Mouse (Mus musculus): ENCODE results near the gene Wnt5a. TPM values are rescaled to one million over a fixed set of nuclear protein-coding genes. Genes with fewer than 3 reads are reported as not detected.
A peak's percentile ranks its signal among the peaks of the same experiment; 100 is the strongest.

The Wnt5a gene
- polyA plus RNA-seq, 1 experiment from 2014 or later = 102 TPM

DNA sequence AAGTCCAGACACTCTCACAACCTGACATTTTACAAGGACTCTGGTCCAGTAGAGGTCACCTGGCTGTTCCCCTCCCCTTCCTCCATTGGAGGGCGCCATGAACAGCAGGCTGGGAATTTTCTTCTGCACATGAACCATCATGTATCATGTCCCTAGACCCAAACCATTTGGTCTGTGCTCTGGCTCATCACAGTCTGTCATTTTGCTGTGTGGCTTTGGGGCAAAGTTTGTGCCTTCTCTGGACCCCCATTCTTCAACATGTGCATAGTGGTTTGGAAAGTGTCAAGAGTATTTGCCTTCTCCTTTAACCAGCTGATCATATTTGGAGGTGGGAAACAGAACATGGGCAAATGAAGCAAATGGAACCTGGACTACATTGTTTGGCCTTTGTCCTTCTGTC lies 27.0 kb downstream of the Wnt5a start:
- H3K36me3 ChIP-seq = no peaks in the 10 kb centered on the region
- H3K27ac ChIP-seq = no peak overlapping the region
- H3K27me3 ChIP-seq = no peaks in the 10 kb centered on the region
- H3K4me1 ChIP-seq = peaks cover 24% of the 10 kb centered on the region
- no peak for ATAC-seq (ENCODE audit: insufficient number of reproducible peaks, low FRiP score, low TSS enrichment, low read depth)
- H3K9ac ChIP-seq = no peak overlapping the region
- no peak overlapping the region for H3K4me3 ChIP-seq
- 35% methylated on average over 1 of the region's 1 CpGs for WGBS
- H3K4me2 ChIP-seq = no peak overlapping the region
- no peaks in the 10 kb centered on the region for H3K9me3 ChIP-seq

DNA sequence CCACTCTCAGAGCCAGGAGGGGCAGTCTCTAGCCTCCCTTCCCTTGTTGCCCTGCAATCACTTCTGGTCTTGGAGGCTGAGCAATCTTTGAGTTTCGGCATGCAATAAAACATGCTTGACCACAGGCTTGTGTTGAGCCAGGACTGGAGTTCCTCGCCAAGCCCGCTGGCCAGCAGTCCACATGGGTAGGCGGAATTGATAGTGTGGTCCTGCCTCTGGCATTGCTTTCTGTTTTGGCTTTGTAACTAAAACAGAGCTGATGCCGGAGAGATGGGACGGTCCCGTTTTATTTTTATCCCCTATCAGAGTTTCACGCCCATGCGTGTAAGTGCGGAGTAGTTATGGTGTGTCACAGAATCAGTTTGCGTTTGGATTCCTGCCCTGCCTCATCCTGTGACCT lies 28.4 kb downstream of the Wnt5a start:
- Histone ChIP-seq H3K4me3 (no peak overlapping the region), H3K4me1 (peaks cover 23% of the 10 kb centered on the region), H3K9me3 (no peaks in the 10 kb centered on the region), H3K36me3 (no peaks in the 10 kb centered on the region), H3K27ac (no peak overlapping the region), H3K9ac (no peak overlapping the region), H3K27me3 (no peaks in the 10 kb centered on the region), H3K4me2 (no peak overlapping the region)
- 65% methylated on average over 11 of the region's 11 CpGs for WGBS
- no peak for ATAC-seq (ENCODE audit: insufficient number of reproducible peaks, low FRiP score, low TSS enrichment, low read depth)

DNA sequence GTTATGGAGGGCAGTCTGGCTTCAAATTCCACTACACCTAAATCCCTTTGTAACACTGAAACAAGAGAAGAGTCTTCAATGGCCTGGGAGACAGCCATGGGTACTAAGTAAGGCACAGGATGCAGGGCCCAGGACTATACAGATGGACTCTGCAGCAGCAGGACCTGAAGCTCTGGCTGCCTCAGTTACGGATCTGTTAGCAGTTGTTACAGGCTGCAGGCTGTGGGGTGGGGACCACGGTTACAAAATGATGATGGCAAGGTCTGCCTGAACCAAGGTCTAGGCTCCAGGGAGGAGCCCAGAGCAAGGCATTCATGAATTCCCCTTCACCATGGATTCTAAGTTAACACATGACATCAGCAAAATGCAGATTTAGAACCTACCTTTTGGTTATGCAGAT lies 29.3 kb downstream of the Wnt5a start:
- H3K36me3 ChIP-seq = no peaks in the 10 kb centered on the region
- WGBS = 77% methylated on average over 2 of the region's 2 CpGs
- peaks cover 19% of the 10 kb centered on the region for H3K4me1 ChIP-seq
- H3K4me2 ChIP-seq = no peak overlapping the region
- H3K9ac ChIP-seq = no peak overlapping the region
- no peaks in the 10 kb centered on the region for H3K27me3 ChIP-seq
- ATAC-seq (ENCODE audit: insufficient number of reproducible peaks, low FRiP score, low TSS enrichment, low read depth) = no peak
- H3K4me3 ChIP-seq = no peak overlapping the region
- H3K9me3 ChIP-seq = no peaks in the 10 kb centered on the region
- H3K27ac ChIP-seq = no peak overlapping the region

DNA sequence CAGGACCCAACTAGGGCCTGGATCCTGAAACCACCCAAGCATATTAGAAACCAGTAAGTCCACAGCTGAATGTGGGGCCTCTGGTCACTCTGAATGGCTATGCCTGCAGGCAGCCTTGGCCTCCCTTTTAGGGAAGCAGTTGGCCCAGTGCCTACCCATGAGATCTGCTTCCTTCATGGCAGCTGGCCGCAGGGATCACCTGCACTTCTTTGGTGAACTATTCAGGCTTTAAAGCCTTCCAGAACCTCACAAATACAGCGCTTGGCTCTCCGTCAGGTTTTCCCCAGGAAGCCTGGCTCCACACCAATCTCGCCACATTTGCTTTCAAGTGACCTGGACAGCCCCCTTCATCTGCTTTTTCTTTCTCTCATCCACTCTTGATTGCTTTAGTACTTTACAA lies 31.3 kb downstream of the Wnt5a start:
- Histone ChIP-seq H3K4me1 (peaks cover 19% of the 10 kb centered on the region), H3K4me2 (no peak overlapping the region), H3K27ac (peak overlapping the region; percentile 33; the same call in 1 of the 2 replicates), H3K36me3 (no peaks in the 10 kb centered on the region), H3K9me3 (no peaks in the 10 kb centered on the region), H3K9ac (no peak overlapping the region), H3K4me3 (no peak overlapping the region), H3K27me3 (no peaks in the 10 kb centered on the region)
- 40% methylated on average over 4 of the region's 4 CpGs for WGBS
- no peak for ATAC-seq (ENCODE audit: insufficient number of reproducible peaks, low FRiP score, low TSS enrichment, low read depth)

DNA sequence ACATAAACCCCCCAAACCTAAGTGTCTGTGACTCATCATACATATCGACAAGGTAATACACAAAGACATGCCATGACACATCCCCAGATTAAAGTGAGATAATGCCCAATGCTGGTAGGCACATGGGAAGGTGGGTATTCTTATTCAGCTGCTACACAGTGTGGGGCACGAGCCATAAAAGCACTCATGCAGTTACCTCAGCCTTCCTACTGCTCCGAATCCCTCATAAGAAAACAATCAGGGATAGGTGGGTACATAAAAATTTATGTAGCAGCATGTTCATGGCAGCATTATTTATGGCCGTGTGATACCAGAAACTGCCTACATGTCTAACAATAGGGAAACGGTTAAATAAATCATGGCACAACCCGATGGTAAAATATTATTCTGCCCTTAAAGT lies 35.0 kb downstream of the Wnt5a start:
- ATAC-seq (ENCODE audit: insufficient number of reproducible peaks, low FRiP score, low TSS enrichment, low read depth) = no peak
- H3K4me3 ChIP-seq = no peak overlapping the region
- no peaks in the 10 kb centered on the region for H3K36me3 ChIP-seq
- H3K27me3 ChIP-seq = no peaks in the 10 kb centered on the region
- H3K27ac ChIP-seq = no peak overlapping the region
- no peaks in the 10 kb centered on the region for H3K9me3 ChIP-seq
- H3K4me2 ChIP-seq = no peak overlapping the region
- no peak overlapping the region for H3K9ac ChIP-seq
- 35% methylated on average over 6 of the region's 6 CpGs for WGBS
- H3K4me1 ChIP-seq = peaks cover 14% of the 10 kb centered on the region

DNA sequence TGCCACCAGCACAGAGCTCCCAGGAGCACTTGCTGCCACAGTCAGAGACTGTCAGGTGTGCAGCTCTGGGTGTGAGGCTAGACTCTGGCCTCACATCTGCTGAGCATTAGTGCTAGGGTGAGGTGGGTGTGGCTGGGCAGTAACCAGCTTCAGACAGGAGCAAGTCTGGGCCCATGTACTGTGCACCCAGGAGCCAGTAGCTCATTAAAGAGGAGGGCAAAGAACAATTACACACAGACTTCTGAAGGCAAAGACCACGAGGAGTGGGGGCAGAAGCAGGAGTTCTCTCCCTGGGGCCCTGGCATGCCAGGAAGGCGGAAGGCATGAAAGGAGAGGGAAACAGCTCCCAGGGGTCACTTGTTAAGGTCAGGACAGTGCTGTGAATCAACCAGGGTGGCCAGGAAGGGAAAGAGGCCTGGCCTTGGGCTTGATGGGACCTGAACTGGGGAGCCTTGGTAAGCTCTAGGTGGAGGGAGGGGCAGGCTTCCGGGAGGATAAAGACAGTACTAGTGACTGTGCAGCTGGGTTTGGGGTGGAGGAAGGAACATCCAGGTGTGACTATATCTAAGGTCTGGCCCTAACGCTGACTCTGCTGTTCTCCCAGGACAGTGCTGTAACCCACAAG lies 37.7 kb downstream of the Wnt5a start:
- ATAC-seq (ENCODE audit: insufficient number of reproducible peaks, low FRiP score, low TSS enrichment, low read depth) = no peak
- Histone ChIP-seq H3K4me2 (no peak overlapping the region), H3K27me3 (no peaks in the 10 kb centered on the region), H3K36me3 (no peaks in the 10 kb centered on the region), H3K9me3 (no peaks in the 10 kb centered on the region), H3K4me1 (peaks cover 6% of the 10 kb centered on the region), H3K27ac (no peak overlapping the region), H3K9ac (no peak overlapping the region), H3K4me3 (no peak overlapping the region)
- 20% methylated on average over 4 of the region's 4 CpGs for WGBS

DNA sequence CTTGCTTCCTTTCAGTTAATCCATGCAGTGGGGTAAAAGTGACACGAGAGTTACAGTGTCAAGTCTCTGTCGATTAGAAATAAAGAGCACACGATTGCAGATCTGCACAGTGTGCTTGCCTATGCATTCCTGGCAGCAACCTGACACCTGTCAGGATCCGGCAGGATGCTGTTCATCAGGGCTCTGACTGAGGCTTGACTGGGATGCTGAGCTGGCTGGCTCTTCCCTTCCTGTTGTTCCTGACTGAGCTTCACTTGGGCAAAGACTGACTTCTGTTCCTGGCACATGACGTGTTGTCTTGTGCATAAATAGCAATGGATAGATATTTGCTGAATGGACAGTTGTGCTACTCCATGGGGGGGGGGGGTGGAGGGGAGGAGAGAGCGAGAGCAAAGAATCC lies 57.3 kb downstream of the Wnt5a start:
- Histone ChIP-seq H3K4me1 (no peaks in the 10 kb centered on the region), H3K9ac (no peak overlapping the region), H3K36me3 (no peaks in the 10 kb centered on the region), H3K4me3 (no peak overlapping the region), H3K27ac (no peak overlapping the region), H3K4me2 (no peak overlapping the region), H3K27me3 (no peaks in the 10 kb centered on the region), H3K9me3 (no peaks in the 10 kb centered on the region)
- 51% methylated on average over 6 of the region's 6 CpGs for WGBS
- ATAC-seq (ENCODE audit: insufficient number of reproducible peaks, low FRiP score, low TSS enrichment, low read depth) = no peak

Measured in limb, embryonic 15.5 days (tissue).